Mouse (Mus musculus) brain, embryonic 14.5 days (tissue): ENCODE measurements at regions not wholly inside any gene's neighbourhood (a gene's known extent, or its start where the extent isn't known, plus 50 kb on each side); places are given as distances from the start of the nearest gene placed in this dataset.

Experiments used
- CTCF ChIP-seq: fragments of 200-500 bp; IDR thresholded peaks from 2 replicates; pipeline ENCODE4 v1.5.1; 2012; ENCODE audit warnings: inconsistent platforms, mild to moderate bottlenecking, moderate library complexity, borderline replicate concordance; ENCODE audit not compliant: insufficient read depth, insufficient read length; ENCODE audit errors: extremely low read depth
- POLR2A ChIP-seq: fragments of 200-500 bp; IDR thresholded peaks from 2 replicates; pipeline ENCODE4 v1.6.1; 2012; ENCODE audit warnings: mild to moderate bottlenecking, inconsistent platforms, borderline replicate concordance; ENCODE audit not compliant: poor library complexity, insufficient read depth, insufficient read length, severe bottlenecking; ENCODE audit errors: extremely low read depth

GRCm38 (mm10) chr5:103365700-103366448, 59.1 kb upstream of the Ptpn13 start:
- TF ChIP-seq POLR2A = no peak
- TF ChIP-seq CTCF = no peak
